Mouse (Mus musculus) effector memory CD4-positive, alpha-beta T cell, adult 5 months (primary cell): ENCODE data around the gene Itga2b. TPM values are rescaled to one million over a fixed set of nuclear protein-coding genes. Genes with fewer than 3 reads are reported as not detected.

ENCODE experiments used
- polyA plus RNA-seq: library from polyadenylated mRNA; unstranded; fragments of 100-300 nt; shearing (Covaris generic); gene quantifications from one replicate; pipeline ENCODE4 v1.2.1, GENCODE M21; 2017

The Itga2b gene
- 1.7 TPM for polyA plus RNA-seq

DNA sequence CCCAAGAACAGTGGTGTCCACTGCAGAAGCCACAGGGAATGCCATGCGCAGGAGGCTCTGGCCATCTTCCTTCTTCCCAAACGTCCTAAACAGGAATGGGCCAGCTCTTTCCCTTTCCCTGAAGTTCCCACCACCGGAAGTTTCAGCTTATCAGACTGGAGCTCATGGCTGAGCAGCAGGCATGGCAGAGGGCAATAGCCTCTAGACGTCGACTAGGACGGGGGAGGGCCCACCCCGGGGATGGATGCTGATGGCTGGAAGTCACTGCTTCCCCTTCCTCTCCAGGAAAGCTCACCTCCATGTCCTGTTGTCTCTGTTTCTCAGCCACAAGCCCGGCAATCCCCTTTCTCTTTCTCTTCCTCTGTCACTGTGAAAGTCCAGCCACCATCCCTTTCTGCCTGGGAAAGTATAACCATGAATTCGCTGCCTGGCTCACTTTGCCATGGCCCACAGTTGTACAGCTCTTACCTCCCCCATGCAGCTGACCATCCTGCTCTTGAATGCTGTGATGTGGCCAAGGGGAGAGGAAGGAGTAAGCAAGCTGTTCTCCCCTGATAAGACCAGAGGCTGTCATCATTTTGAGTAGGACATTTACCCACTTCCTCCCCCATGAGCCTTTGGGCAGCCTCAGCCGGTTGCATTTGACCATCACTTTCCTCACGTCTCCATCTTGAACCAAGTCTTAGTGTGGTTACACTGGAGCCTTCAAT lies at the start of gene Itga2b:
Itga2b (minus strand) TSS at position 475 of the 710 bp plus-strand sequence.

DNA sequence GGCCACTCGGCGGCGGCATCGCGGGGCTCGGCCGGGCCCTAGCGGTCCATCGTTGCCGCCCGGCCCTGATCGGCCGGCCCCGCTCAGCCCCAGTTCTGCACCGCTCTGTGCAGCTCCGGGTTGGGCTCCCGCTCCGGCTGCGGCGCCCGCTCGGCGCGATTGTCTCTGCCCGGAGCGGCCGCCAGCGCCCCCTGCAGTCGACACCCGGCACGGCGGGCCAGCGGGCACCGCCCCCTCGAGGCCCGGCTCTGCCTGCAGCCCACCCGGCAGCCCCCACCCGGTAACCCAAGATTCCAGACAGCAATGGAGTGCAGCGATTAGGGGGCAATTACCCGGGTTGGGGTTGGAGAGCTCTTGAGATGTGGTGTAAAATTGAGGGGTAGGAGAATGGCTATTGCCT lies 22.4 kb downstream of the Itga2b start, which contains the start of gene Fam171a2:
Fam171a2 (minus strand) TSS at position 186 of the 400 bp plus-strand sequence.

DNA sequence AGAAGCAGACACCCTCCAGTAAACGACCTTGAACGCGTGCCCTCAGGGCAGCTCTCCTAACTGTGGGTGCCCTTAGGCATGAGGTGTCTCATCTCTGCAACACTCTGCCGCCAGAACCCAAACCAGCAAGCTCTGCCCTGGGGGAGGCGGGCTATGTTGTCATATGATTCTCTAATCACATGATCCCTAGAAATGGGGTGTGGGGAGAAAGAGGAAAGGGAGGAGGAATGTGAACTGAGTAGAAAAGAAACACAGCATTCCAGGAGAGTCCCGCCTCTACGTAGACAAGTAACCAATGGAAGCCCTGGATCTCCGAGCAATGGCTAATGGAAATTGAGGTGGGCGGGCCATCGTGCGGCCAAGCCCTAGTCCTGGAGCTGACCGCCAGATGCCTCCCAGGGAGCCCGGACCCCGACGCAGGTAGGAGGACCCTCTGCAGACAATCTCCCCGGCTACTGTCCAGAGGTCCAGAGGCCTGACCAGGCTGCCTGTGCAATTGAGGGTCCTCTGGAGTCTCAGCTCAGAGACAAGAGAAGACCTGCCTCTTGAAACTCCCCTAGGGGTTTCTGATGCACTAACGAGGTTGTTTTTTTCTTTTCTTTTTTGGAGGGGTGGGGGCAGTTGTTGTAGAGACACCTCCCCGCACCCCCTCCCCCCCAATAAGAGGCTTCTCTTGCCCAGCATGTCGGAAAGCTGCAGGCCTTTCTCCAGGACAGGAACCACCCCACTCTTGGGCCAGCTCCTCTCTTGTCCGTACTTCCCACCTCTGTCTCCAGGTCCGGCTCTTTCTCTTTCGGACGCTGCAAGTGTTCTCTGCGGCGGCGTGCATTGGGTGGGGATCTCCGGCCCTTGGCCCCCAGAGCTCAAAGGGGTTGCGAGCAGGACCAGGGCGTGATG lies 39.6 kb downstream of the Itga2b start, which contains the start of gene Grn:
Grn (plus strand) TSS at position 195 of the 897 bp plus-strand sequence.

DNA sequence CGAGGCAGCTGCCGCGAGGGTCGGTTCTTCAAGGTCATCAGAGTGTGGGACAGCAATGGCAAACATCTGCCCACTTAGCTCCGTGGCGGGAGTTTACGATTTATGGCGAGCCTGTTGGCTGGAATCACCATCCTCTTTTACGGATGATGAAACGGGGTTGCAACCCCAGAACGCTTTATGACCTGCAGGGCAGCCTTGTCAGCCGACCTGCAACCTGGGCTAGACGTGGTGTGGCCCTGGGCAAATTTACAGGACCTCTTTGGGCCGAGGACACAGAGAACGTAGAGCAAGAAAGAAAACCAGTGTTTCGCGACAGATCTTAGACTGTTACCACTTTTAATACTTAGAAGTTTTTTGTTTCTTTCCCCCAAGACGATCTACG lies 62.1 kb downstream of the Itga2b start, which contains the start of gene Slc25a39:
Slc25a39 (minus strand) TSS at position 113 of the 382 bp plus-strand sequence.

Other genes starting within 250 kb of the Itga2b start
- 46.4 TPM for gene Hdac5, start 240.0 kb downstream of the Itga2b start, polyA plus RNA-seq
- gene BC030867, start 221.2 kb downstream of the Itga2b start, polyA plus RNA-seq = not detected
- gene Asb16, start 201.4 kb downstream of the Itga2b start, polyA plus RNA-seq = not detected
- 44.8 TPM for gene Tmub2, start 185.2 kb downstream of the Itga2b start, polyA plus RNA-seq
- 18.1 TPM for gene Atxn7l3, start 173.5 kb downstream of the Itga2b start, polyA plus RNA-seq
- gene Ubtf, start 150.4 kb downstream of the Itga2b start, polyA plus RNA-seq = 110 TPM
- not detected for gene Slc4a1, start 103.9 kb downstream of the Itga2b start, polyA plus RNA-seq
- 6.6 TPM for gene Rundc3a, start 76.7 kb downstream of the Itga2b start, polyA plus RNA-seq
- gene Slc25a39, start 62.2 kb downstream of the Itga2b start, polyA plus RNA-seq = 51.3 TPM
- 22.9 TPM for gene Grn, start 39.8 kb downstream of the Itga2b start, polyA plus RNA-seq
- not detected for gene Fam171a2, start 22.4 kb downstream of the Itga2b start, polyA plus RNA-seq
- gene Gpatch8, start 86.3 kb upstream of the Itga2b start, polyA plus RNA-seq = 73.7 TPM
- not detected for gene Gm11627, start 109.3 kb upstream of the Itga2b start, polyA plus RNA-seq
- gene Fzd2, start 134.3 kb upstream of the Itga2b start, polyA plus RNA-seq = not detected
- gene Meioc, start 193.6 kb upstream of the Itga2b start, polyA plus RNA-seq = not detected
- gene Ccdc43, start 227.7 kb upstream of the Itga2b start, polyA plus RNA-seq = 31.9 TPM